Mouse (Mus musculus) WW6 (cell line): Measurements from ENCODE around the gene Mageh1.
"Not testable (repeated sequence)": the region's sequence is repeated elsewhere in the genome, so short reads cannot be mapped to it uniquely, and the experiment has no call there.

Source experiments
- DNase-seq: peaks from one replicate; pipeline ENCODE4 v3.0.0-alpha.2; 2013; ENCODE audit warnings: low read depth, low spot score

Gene Mageh1

DNA sequence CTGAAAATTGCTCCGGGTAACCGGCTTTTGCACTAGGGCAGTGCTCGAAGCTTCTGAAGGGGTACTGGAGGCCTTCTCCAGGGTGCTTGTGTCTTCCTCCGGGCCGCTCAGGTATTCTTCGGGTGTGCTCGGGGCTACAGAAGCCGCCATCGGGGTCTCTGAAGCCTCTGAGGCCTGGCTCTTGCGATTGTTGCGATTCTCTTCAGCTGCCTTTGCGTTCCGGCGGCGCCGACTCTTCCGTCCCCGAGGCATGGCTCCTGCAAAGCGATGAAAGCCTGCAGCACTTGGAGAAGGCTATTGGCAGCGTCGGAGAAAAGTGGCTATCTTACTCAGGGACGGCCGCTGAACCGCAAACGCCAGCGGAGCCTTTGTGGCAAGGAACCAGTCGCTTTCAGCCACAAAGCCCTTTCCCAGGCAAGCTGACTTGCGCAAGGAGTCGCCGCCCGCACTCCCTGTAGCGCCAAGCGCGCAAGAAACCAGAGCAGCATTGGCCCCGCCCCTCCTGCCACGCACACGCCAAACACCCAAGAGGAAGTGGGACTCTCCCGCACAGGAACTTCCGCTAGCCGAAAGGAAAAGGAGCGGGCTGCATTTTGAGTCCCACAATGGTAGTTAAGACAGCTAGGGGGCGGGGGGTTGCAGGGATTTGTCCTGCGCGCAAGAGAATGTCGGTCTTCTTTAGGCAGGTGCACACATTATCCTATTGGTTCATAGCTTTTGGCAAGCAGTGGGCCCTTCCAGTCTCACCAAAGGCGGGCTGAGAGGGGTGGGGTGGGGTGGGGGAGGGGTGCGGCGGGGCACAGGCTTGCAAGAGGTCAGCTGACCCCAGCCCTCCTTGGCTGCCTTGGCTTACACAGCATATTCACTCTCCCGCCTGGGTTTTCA is at the start of gene Mageh1:
Mageh1 (minus strand) TSS at position 489 of the 885 bp plus-strand sequence.
- peak; percentile 43 for DNase-seq

DNA sequence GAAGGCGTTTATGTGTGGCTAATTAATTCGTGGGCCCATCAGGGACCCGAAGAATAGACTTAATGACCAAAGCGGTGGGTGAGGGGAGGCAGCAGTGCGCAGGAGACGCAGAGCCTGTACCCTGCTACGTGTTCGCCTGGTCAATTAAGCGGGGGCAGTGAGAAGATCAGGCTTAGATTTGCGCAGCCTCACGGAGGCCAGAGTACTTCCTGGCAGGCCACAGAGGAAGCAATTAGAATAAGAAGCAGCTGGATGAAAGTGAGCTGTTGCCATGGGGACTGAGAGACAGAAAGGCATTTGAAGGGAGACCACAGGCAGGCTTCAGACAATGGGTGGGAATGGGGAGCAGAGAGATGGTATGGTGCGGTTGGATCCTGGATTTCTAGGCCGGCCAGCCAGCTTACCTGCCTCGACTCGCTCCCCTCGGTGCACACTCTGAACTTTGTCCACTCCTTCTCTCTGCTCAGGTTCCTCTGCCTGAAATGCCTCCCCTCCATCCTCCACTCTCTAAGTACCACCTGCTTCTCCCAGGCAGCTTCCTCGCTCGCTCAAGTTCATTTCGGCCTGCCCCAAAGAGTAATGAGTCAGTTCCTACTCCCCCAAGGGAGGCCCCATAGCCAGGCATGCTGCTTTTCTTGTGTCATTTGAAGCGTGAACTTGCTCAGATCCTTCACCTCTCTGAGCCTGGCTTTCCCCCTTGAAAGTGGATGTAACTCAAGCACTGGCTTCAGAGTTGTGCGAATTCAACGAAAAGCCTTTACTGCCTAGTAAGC is 783 bp upstream of the Mageh1 start:
- DNase-seq, result not testable (repeated sequence)

DNA sequence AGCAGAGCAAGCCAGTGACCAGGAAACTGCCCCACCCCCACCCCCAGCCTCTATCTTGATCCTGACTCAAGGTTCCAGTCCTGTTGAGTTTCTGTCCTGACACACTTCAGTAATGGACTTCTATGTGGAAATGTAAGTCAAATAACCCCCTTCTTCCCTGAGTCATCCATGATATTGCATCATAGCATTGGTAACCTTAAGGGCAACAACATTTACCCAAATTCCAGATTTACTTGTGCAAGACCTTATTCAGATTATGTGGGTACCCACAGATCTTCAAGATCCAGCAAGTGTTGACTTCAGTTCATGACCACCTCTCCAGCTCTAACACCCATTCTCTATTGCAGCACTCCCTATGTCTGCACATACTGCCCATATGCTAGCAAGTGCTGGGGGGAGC is 5.8 kb downstream of the Mageh1 start:
- not testable (repeated sequence) for DNase-seq

DNA sequence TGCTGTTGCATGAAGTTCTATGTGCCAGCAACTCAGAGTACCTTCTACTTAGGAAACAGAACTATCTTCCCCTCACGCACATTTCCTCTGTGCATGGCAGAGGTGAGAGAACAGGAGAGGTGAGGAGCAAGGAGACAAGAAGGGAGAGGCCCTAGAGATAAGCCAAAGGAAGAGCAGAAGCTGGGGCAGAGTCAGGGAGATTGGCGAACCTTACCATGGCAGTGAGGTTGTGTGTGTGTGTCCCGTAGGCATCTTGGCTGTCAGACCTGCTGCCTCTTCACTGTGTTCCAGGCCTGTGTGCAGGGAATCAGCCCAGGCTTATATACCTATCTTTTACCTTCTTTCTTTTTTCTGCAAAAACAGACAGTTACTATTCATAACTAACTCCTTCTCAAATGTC is 11.7 kb downstream of the Mageh1 start:
- DNase-seq, result not testable (repeated sequence)

DNA sequence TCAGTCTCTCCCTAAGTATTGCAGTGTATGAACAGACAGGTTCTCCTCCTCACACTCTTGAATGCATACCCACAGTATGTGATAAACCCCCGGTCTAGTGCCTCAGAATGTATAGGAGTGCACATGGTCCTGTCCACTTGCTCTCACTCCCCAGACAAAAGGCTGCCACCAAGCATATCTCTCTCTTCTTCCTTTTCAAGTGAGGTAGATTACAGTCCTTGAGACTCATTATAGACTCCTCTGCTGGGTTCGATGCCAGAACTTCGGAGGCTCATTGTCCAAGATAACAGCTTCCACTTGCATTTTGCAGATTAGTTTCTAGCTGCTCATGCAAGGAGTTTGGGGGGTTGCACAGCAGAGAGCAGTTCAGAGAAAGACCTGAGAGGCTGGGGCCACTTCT is 12.1 kb downstream of the Mageh1 start:
- DNase-seq, result not testable (repeated sequence)

DNA sequence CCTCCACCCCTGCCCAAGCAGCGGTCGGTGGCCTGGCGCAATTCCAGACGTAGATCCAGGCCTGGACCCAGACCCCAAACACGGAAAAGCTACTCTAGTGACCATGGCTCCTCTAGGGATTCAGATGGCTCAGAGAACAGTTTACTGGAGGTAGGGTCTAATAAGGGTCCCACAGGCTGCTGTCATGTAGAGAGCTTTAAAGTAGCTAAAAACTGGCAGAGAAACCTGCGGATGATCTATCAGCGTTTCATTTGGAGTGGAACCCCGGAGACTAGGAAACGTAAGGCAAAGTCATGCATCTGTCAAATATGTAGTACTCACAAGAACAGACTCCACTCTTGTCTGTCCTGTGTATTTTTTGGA is 29.7 kb downstream of the Mageh1 start:
- DNase-seq, result no peak

DNA sequence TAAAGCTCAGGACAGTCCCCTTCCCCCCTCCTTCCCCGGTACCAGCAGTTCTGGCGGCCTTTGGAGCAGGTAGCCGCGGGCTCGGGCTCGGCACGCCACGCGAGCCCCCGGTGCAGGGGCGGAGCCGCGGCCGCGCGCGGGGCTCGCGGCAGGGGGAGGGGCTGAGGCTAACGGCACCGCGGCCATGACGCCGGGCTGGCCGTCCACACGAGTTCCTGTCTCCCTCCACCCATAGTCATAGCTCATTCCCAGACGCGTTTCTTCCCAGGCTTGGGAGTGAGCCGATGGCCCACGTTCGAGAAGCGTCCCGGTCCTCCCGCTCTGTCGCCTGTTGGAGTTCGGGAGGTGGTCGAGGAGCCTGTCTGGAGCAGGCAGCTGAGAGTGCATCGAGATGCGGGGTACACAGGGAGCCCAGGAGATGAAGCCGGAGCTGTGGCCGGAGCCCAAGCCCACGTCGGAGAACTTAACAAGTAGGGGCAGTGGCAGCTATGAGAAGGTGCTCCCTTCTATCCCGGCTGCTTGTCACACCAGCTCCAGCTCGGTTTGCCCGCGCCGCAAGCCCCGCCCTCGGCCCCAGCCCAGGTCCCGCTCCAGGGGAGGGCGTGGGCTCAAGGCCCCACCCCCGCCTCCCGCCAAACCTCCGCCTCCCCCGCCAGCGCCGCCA is 30.2 kb downstream of the Mageh1 start:
- DNase-seq, result peak; percentile 16

DNA sequence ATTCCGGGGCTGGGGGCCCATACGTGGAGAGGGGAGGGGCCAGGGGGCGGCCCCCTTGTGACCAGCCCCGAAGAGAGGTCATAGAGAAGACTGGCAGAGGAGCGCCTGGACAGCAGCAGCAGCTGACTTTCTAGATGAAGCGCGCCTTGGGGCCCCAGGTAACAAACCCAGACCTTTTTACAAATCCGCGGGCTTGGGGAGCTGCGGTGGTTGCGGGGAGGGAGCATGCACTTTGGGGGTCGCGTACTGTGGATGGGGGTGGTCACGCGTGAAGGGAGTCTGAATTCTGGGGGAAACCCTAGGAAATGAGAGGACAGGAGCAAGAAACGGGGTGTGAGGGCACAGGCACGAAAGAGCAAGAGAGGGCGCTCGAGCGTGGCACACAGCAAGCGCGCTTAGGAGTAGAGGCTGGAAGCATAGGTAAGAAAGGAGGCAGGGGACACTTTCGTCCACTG is 31.0 kb downstream of the Mageh1 start, which contains the start of gene Usp51:
Usp51 (plus strand) TSS at position 83 of the 455 bp plus-strand sequence.
- peak; percentile 0 for DNase-seq

DNA sequence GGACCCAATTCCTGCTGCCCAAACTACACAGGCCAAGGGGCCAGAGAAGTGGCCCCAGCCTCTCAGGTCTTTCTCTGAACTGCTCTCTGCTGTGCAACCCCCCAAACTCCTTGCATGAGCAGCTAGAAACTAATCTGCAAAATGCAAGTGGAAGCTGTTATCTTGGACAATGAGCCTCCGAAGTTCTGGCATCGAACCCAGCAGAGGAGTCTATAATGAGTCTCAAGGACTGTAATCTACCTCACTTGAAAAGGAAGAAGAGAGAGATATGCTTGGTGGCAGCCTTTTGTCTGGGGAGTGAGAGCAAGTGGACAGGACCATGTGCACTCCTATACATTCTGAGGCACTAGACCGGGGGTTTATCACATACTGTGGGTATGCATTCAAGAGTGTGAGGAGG is 41.3 kb downstream of the Mageh1 start:
- not testable (repeated sequence) for DNase-seq

DNA sequence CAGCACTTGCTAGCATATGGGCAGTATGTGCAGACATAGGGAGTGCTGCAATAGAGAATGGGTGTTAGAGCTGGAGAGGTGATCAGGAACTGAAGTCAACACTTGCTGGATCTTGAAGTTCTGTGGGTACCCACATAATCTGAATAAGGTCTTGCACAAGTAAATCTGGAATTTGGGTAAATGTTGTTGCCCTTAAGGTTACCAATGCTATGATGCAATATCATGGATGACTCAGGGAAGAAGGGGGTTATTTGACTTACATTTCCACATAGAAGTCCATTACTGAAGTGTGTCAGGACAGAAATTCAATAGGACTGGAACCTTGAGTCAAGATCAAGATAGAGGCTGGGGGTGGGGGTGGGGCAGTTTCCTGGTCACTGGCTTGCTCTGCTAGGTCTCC is 47.5 kb downstream of the Mageh1 start:
- not testable (repeated sequence) for DNase-seq
